ENCODE assay signal across 8 mouse cellular contexts in genomic region chr17:22739581-22740178, GRCm38 (mm10).
DNase-seq lines count a peak whose midpoint lies in the region; ATAC-seq lines count a peak whose summit lies in the region.

No protein-coding gene starts in this region.

- H3K4me1 ChIP-seq in forebrain, embryonic 16.5 days (replicated peaks; ENCODE audit: control insufficient read depth, insufficient read depth, low read length) = peaks cover 4% of the 10 kb centered on the region; the same call in 1 of the 2 replicates
- H3K4me1 ChIP-seq in neural tube, embryonic 15.5 days = peaks cover 6% of the 10 kb centered on the region

- peak overlapping the region; percentile 85 for H3K27ac ChIP-seq in forebrain, embryonic 16.5 days (ENCODE audit: low read length)
- peak overlapping the region; percentile 90 for H3K27ac ChIP-seq in neural tube, embryonic 15.5 days (replicated peaks)

- peak overlapping the region; percentile 51 for H3K4me2 ChIP-seq in forebrain, embryonic 16.5 days (ENCODE audit: low read length)
- peak overlapping the region; percentile 58 for H3K4me2 ChIP-seq in neural tube, embryonic 15.5 days

- no peaks in the 10 kb centered on the region for H3K27me3 ChIP-seq in forebrain, embryonic 16.5 days (replicated peaks; ENCODE audit: control insufficient read depth, insufficient read depth, low read length)
- no peaks in the 10 kb centered on the region for H3K27me3 ChIP-seq in neural tube, embryonic 15.5 days (replicated peaks)

- H3K9me3 ChIP-seq in forebrain, embryonic 16.5 days (ENCODE audit: control insufficient read depth, low read length) = peaks cover 5% of the 10 kb centered on the region; the same call in 1 of the 2 replicates
- peaks cover 10% of the 10 kb centered on the region; the same call in 1 of the 2 replicates for H3K9me3 ChIP-seq in neural tube, embryonic 15.5 days (replicated peaks)

- peak overlapping the region; percentile 66 for H3K4me3 ChIP-seq in forebrain, embryonic 16.5 days (replicated peaks; ENCODE audit: low read length)
- peak overlapping the region; percentile 60 for H3K4me3 ChIP-seq in neural tube, embryonic 15.5 days (replicated peaks)

- peak; percentile 94 for ATAC-seq in forebrain, embryonic 16.5 days
- peak; percentile 94 for ATAC-seq in neural tube, embryonic 15.5 days (ENCODE audit: low FRiP score)

- under 1% methylated on average over 25 of the region's 25 CpGs for WGBS in forebrain, embryonic 16.5 days
- WGBS in neural tube, embryonic 15.5 days = under 1% methylated on average over 25 of the region's 25 CpGs

- intact Hi-C loops in heart, postnatal 36 days (cut with DNase I) = loop anchor here (5.0 to 10.0 kb wide), 3 partner anchors 78 to 455 kb away; partner anchors contain the start of genes Zfp40 and Zfp945

- peak; percentile 82 for DNase-seq in Muller cell, postnatal 12 days (ENCODE audit: inconsistent ontology term)
- peak; percentile 63 for DNase-seq in cerebellum, adult 11-12 months
- DNase-seq in heart, postnatal 36 days = peak; percentile 56 to 61
- peak; percentile 43 to 59 for DNase-seq in layer of hippocampus, adult 18-20 months (ENCODE audit: low spot score in 2 of 2)
- DNase-seq in lung, adult 18-20 months = peak; percentile 33 to 44
- peak; percentile 12 to 34 for DNase-seq in thymus, postnatal 10 days (ENCODE audit: low spot score in 2 of 2)

- H3K9ac ChIP-seq in forebrain, embryonic 16.5 days (replicated peaks; ENCODE audit: low read depth, low read length) = peak overlapping the region; percentile 75
- H3K9ac ChIP-seq in neural tube, embryonic 15.5 days (replicated peaks) = peak overlapping the region; percentile 64

- peaks cover 5% of the 10 kb centered on the region for H3K36me3 ChIP-seq in forebrain, embryonic 16.5 days (ENCODE audit: control insufficient read depth, insufficient read depth)
- H3K36me3 ChIP-seq in neural tube, embryonic 15.5 days = peaks cover 20% of the 10 kb centered on the region

Comparison
In these comparisons a context has a peak if more than half of its experiments do, and no peak if none do; other contexts are left out.
1. Peak in every context shown above with its lines: DNase-seq, ATAC-seq, H3K4me3 ChIP-seq and H3K27ac ChIP-seq.
2. DNase-seq: peak in every context shown above with its lines; median percentile 82 in Muller cell, postnatal 12 days; 63 in cerebellum, adult 11-12 months; 58 in heart, postnatal 36 days; 51 in layer of hippocampus, adult 18-20 months; 38 in lung, adult 18-20 months; 23 in thymus, postnatal 10 days.